ENCODE assay signal across 10 mouse cellular contexts in genomic region chr8:122162992-122163391, GRCm38 (mm10).
DNase-seq lines count a peak whose midpoint lies in the region; ATAC-seq lines count a peak whose summit lies in the region.
"Had no signal": no experiment of that assay in that cellular context is flagged by ENCODE, and none has a peak within 500 bp of the region (broad histone marks: within the 10 kb centered on the region; RNA-seq: fewer than 3 reads in every experiment).

No protein-coding gene starts in this region.

- no peak overlapping the region for H3K27ac ChIP-seq in forebrain, embryonic 14.5 days (ENCODE audit: low read depth, low read length)
- no peak overlapping the region for H3K27ac ChIP-seq in forebrain, embryonic 13.5 days
- no peak overlapping the region for H3K27ac ChIP-seq in stomach, embryonic 16.5 days (ENCODE audit: low read length)
- H3K27ac ChIP-seq: lung, embryonic 15.5 days had no signal

- peak; percentile 52 for DNase-seq in forebrain, embryonic 14.5 days (ENCODE audit: low spot score)
- DNase-seq in adrenal gland, postnatal 10 days: peak; percentile 92
- DNase-seq in embryo, embryonic 11 days: peak; percentile 74
- peak; percentile 26 for DNase-seq in heart, postnatal 25 days (ENCODE audit: low spot score)
- peak; percentile 70 to 76 for DNase-seq in layer of hippocampus, postnatal 36 days

- no peaks in the 10 kb centered on the region for H3K9me3 ChIP-seq in forebrain, embryonic 14.5 days (replicated peaks; ENCODE audit: control insufficient read depth, low read length)
- no peaks in the 10 kb centered on the region for H3K9me3 ChIP-seq in forebrain, embryonic 13.5 days (replicated peaks)
- no peaks in the 10 kb centered on the region for H3K9me3 ChIP-seq in stomach, embryonic 16.5 days (replicated peaks; ENCODE audit: control insufficient read depth, low read length)
- H3K9me3 ChIP-seq: lung, embryonic 15.5 days had no signal

- 35% methylated on average over 8 of the region's 8 CpGs for WGBS in forebrain, embryonic 14.5 days
- 29% methylated on average over 8 of the region's 8 CpGs for WGBS in forebrain, embryonic 13.5 days
- WGBS in stomach, embryonic 16.5 days: 36% methylated on average over 8 of the region's 8 CpGs

- ATAC-seq in forebrain, embryonic 14.5 days: no peak
- ATAC-seq in forebrain, embryonic 13.5 days: no peak
- 0 out of 2 replicates have a peak, but pooled peaks have one; percentile 27 for ATAC-seq in monocyte, adult 5-6 weeks (replicated peaks; ENCODE audit: insufficient number of reproducible peaks, low FRiP score, low TSS enrichment, poor library complexity, severe bottlenecking)
- peak; percentile 45; the same call in 1 of the 2 replicates for ATAC-seq in stomach, embryonic 16.5 days (ENCODE audit: insufficient read depth, low FRiP score)
- ATAC-seq: Patski had no signal

- H3K9ac ChIP-seq in forebrain, embryonic 14.5 days (ENCODE audit: low read length): no peak overlapping the region
- no peak overlapping the region for H3K9ac ChIP-seq in forebrain, embryonic 13.5 days
- H3K9ac ChIP-seq in stomach, embryonic 16.5 days (ENCODE audit: low read length): no peak overlapping the region
- H3K9ac ChIP-seq: lung, embryonic 15.5 days had no signal

- no peaks in the 10 kb centered on the region for H3K36me3 ChIP-seq in forebrain, embryonic 14.5 days (ENCODE audit: control insufficient read depth, insufficient read depth, low read length)
- no peaks in the 10 kb centered on the region for H3K36me3 ChIP-seq in forebrain, embryonic 13.5 days (ENCODE audit: poor library complexity, severe bottlenecking)
- H3K36me3 ChIP-seq in stomach, embryonic 16.5 days (ENCODE audit: control insufficient read depth, insufficient read depth, low read length): no peaks in the 10 kb centered on the region
- H3K36me3 ChIP-seq: lung, embryonic 15.5 days had no signal

- no peaks in the 10 kb centered on the region for H3K4me1 ChIP-seq in forebrain, embryonic 14.5 days (ENCODE audit: control insufficient read depth, insufficient read depth, low read length)
- no peaks in the 10 kb centered on the region for H3K4me1 ChIP-seq in forebrain, embryonic 13.5 days
- H3K4me1 ChIP-seq in stomach, embryonic 16.5 days (ENCODE audit: control insufficient read depth, insufficient read depth, low read length): no peaks in the 10 kb centered on the region
- H3K4me1 ChIP-seq: lung, embryonic 15.5 days had no signal

- intact Hi-C loops in heart, postnatal 25 days (cut with DNase I): loop anchor here (1.0 kb wide), 2 partner anchors 67 to 96 kb away; no protein-coding TSS in a partner anchor

- H3K27me3 ChIP-seq in forebrain, embryonic 14.5 days (replicated peaks; ENCODE audit: control insufficient read depth, insufficient read depth, low read length): no peaks in the 10 kb centered on the region
- H3K27me3 ChIP-seq in forebrain, embryonic 13.5 days: no peaks in the 10 kb centered on the region
- H3K27me3 ChIP-seq in stomach, embryonic 16.5 days (ENCODE audit: control insufficient read depth, insufficient read depth, low read length): no peaks in the 10 kb centered on the region
- H3K27me3 ChIP-seq: lung, embryonic 15.5 days; Patski had no signal

- H3K4me2 ChIP-seq in forebrain, embryonic 14.5 days (ENCODE audit: low read length): no peak overlapping the region
- no peak overlapping the region for H3K4me2 ChIP-seq in forebrain, embryonic 13.5 days
- no peak overlapping the region for H3K4me2 ChIP-seq in stomach, embryonic 16.5 days (ENCODE audit: low read depth, low read length)
- H3K4me2 ChIP-seq: lung, embryonic 15.5 days had no signal

- H3K4me3 ChIP-seq in forebrain, embryonic 14.5 days (ENCODE audit: low read depth, low read length): no peak overlapping the region
- no peak overlapping the region for H3K4me3 ChIP-seq in forebrain, embryonic 13.5 days
- no peak overlapping the region for H3K4me3 ChIP-seq in stomach, embryonic 16.5 days (replicated peaks; ENCODE audit: low read length)
- H3K4me3 ChIP-seq: lung, embryonic 15.5 days had no signal

Comparison
In these comparisons a context has a peak if more than half of its experiments do, and no peak if none do; other contexts are left out.
1. ATAC-seq: peak in monocyte, adult 5-6 weeks (single experiment) and stomach, embryonic 16.5 days (single experiment); none in forebrain, embryonic 14.5 days (single experiment) and forebrain, embryonic 13.5 days (single experiment).
2. DNase-seq: peak in every context shown above with its lines; median percentile 92 in adrenal gland, postnatal 10 days; 74 in embryo, embryonic 11 days; 73 in layer of hippocampus, postnatal 36 days; 52 in forebrain, embryonic 14.5 days; 26 in heart, postnatal 25 days.